16 mouse cellular contexts compared by ENCODE assay signal in genomic region chr13:46841668-46842067, GRCm38 (mm10).
DNase-seq lines count a peak whose midpoint lies in the region; ATAC-seq and TF ChIP-seq lines count a peak whose summit lies in the region.
"Had no signal": no experiment of that assay in that cellular context is flagged by ENCODE, and none has a peak within 500 bp of the region (broad histone marks: within the 10 kb centered on the region; RNA-seq: fewer than 3 reads in every experiment).

No protein-coding gene starts in this region.

- no peak for TF ChIP-seq POLR2A in myocyte (IDR thresholded peaks at IDR 0.05; ENCODE audit: insufficient read length, low read depth)

- peak overlapping the region; percentile 45 for H3K4me2 ChIP-seq in heart, embryonic 15.5 days
- peak overlapping the region; percentile 55 for H3K4me2 ChIP-seq in myocyte (ENCODE audit: low read depth)
- H3K4me2 ChIP-seq in hindbrain, embryonic 11.5 days (replicated peaks; ENCODE audit: low read depth, low read length) = no peak overlapping the region
- H3K4me2 ChIP-seq: hindbrain, embryonic 15.5 days; lung, embryonic 14.5 days had no signal

- H3K36me3 ChIP-seq in heart, embryonic 15.5 days = no peaks in the 10 kb centered on the region
- no peaks in the 10 kb centered on the region for H3K36me3 ChIP-seq in myocyte (ENCODE audit: control insufficient read depth, insufficient read depth)
- no peaks in the 10 kb centered on the region for H3K36me3 ChIP-seq in hindbrain, embryonic 11.5 days (ENCODE audit: control insufficient read depth, insufficient read depth, low read length)
- H3K36me3 ChIP-seq: hindbrain, embryonic 15.5 days had no signal

- no peak for ATAC-seq in cerebellum, adult (ENCODE audit: insufficient number of reproducible peaks, low FRiP score, low TSS enrichment)
- ATAC-seq in heart, embryonic 15.5 days (replicated peaks; ENCODE audit: insufficient number of reproducible peaks, insufficient read depth, low FRiP score, low read depth) = no peak
- no peak for ATAC-seq in hindbrain, embryonic 11.5 days (ENCODE audit: low FRiP score)
- ATAC-seq: forebrain, embryonic 16.5 days had no signal

- no peaks in the 10 kb centered on the region for H3K27me3 ChIP-seq in heart, embryonic 15.5 days
- no peaks in the 10 kb centered on the region for H3K27me3 ChIP-seq in myocyte (ENCODE audit: control insufficient read depth, insufficient read depth, insufficient read length)
- H3K27me3 ChIP-seq in hindbrain, embryonic 11.5 days (ENCODE audit: control insufficient read depth, insufficient read depth, low read length) = no peaks in the 10 kb centered on the region
- H3K27me3 ChIP-seq: hindbrain, embryonic 15.5 days had no signal

- peak; percentile 67 for DNase-seq in cerebellum, adult 11-12 months
- no peak for DNase-seq in heart, postnatal 36 days
- DNase-seq in cerebellum, adult 9-11 months = peak; percentile 72
- no peak for DNase-seq in left cerebral cortex, adult 18-20 months (ENCODE audit: low spot score in 2 of 2)
- no peak for DNase-seq in hindbrain, embryonic 11.5 days (ENCODE audit: low spot score)
- DNase-seq: gastrocnemius, postnatal 14 days; kidney, adult 2 months; liver; lung, embryonic 14.5 days; right cerebral cortex, adult 18-20 months; spleen, adult 18-20 months had no signal

- H3K27ac ChIP-seq in heart, embryonic 15.5 days = peak overlapping the region; percentile 72
- H3K27ac ChIP-seq in hindbrain, embryonic 11.5 days (ENCODE audit: low read depth, low read length) = no peak overlapping the region
- H3K27ac ChIP-seq: hindbrain, embryonic 15.5 days had no signal

- H3ac ChIP-seq in myocyte (ENCODE audit: control insufficient read depth, insufficient read length) = no peak overlapping the region

- H3K9me3 ChIP-seq in heart, embryonic 15.5 days (replicated peaks) = no peaks in the 10 kb centered on the region
- H3K9me3 ChIP-seq in hindbrain, embryonic 11.5 days (ENCODE audit: control insufficient read depth, low read length) = no peaks in the 10 kb centered on the region
- H3K9me3 ChIP-seq: hindbrain, embryonic 15.5 days had no signal

- intact Hi-C loops in heart, postnatal 36 days (cut with DNase I) = no loop called here

- H3K4me1 ChIP-seq in heart, embryonic 15.5 days (replicated peaks) = peaks cover 18% of the 10 kb centered on the region; the same call in 1 of the 2 replicates
- H3K4me1 ChIP-seq in hindbrain, embryonic 11.5 days (replicated peaks; ENCODE audit: control insufficient read depth, insufficient read depth, low read length) = no peaks in the 10 kb centered on the region

- peak overlapping the region; percentile 5; the same call in 1 of the 2 replicates for H3K4me3 ChIP-seq in heart, embryonic 15.5 days
- no peak overlapping the region for H3K4me3 ChIP-seq in myocyte
- no peak overlapping the region for H3K4me3 ChIP-seq in hindbrain, embryonic 11.5 days (ENCODE audit: low read depth, low read length)
- H3K4me3 ChIP-seq: hindbrain, embryonic 15.5 days had no signal

- WGBS in heart, embryonic 15.5 days = 86% methylated on average over 3 of the region's 3 CpGs
- WGBS in hindbrain, embryonic 11.5 days = 85% methylated on average over 3 of the region's 3 CpGs

- H3K9ac ChIP-seq in heart, embryonic 15.5 days = no peak overlapping the region
- no peak overlapping the region for H3K9ac ChIP-seq in hindbrain, embryonic 11.5 days (ENCODE audit: low read depth, low read length)
- H3K9ac ChIP-seq: hindbrain, embryonic 15.5 days; lung, embryonic 14.5 days had no signal

- H3K79me2 ChIP-seq in myocyte (ENCODE audit: control insufficient read depth, insufficient read depth) = no peaks in the 10 kb centered on the region

TF ChIP-seq in myocyte, 11 proteins besides CTCF, POLR2A, EP300 and RAD21:
- no peak for TF ChIP-seq MYOD1 (IDR thresholded peaks at IDR 0.05; ENCODE audit: control insufficient read depth in 1 of 3, insufficient read length in 2 of 3, low read depth in 2 of 3)
- no peak for TF ChIP-seq MYOG (IDR thresholded peaks at IDR 0.05; ENCODE audit: control insufficient read depth in 1 of 3, insufficient read depth in 1 of 3, insufficient read length in 2 of 3, low read depth in 2 of 3)
- no peak for TF ChIP-seq USF1 (IDR thresholded peaks at IDR 0.05; ENCODE audit: low read depth)
- no peak for TF ChIP-seq TCF12 (IDR thresholded peaks at IDR 0.05; ENCODE audit: insufficient read depth, poor library complexity, severe bottlenecking)
- no peak for TF ChIP-seq POLR2AphosphoS2 (IDR thresholded peaks at IDR 0.05; ENCODE audit: insufficient read length, low read depth)
- TF ChIP-seq MAX (IDR thresholded peaks at IDR 0.05; ENCODE audit: low read depth) = no peak
- no peak for TF ChIP-seq TCF3 (IDR thresholded peaks at IDR 0.05; ENCODE audit: insufficient read length, low read depth)
- no peak for TF ChIP-seq REST (IDR thresholded peaks at IDR 0.05; ENCODE audit: insufficient read depth, insufficient read length)
- TF ChIP-seq CEBPB (IDR thresholded peaks at IDR 0.05; ENCODE audit: insufficient read depth, poor library complexity, severe bottlenecking) = no peak
- no peak for TF ChIP-seq E2F4 (IDR thresholded peaks at IDR 0.05; ENCODE audit: insufficient read depth)
- TF ChIP-seq SRF (IDR thresholded peaks at IDR 0.05; ENCODE audit: control insufficient read depth, insufficient read length, low read depth) = no peak
TF ChIP-seq in myocyte: peak in this region for 0.

Comparison
In these comparisons a context has a peak if more than half of its experiments do, and no peak if none do; other contexts are left out.
1. DNase-seq: peak in cerebellum, adult 11-12 months (single experiment) and cerebellum, adult 9-11 months (single experiment); none in heart, postnatal 36 days (0 of 2), left cerebral cortex, adult 18-20 months (0 of 2) and hindbrain, embryonic 11.5 days (single experiment).